Mouse (Mus musculus) cerebellum, adult 2 months (tissue): ENCODE results near the gene Vmn2r87. TPM values are rescaled to one million over a fixed set of nuclear protein-coding genes. Genes with fewer than 3 reads are reported as not detected.
A peak's percentile ranks its signal among the peaks of the same experiment; 100 is the strongest.
"Not testable (repeated sequence)": the region's sequence is repeated elsewhere in the genome, so short reads cannot be mapped to it uniquely, and the experiment has no call there.

Experiments used
- DNase-seq, 2 experiments: peaks; one replicate each; pipeline ENCODE4 v3.0.0; 2021
- H3K27ac ChIP-seq: fragments of 200-500 bp; 2 replicates; pipeline ENCODE4 v1.5.1; 2012; ENCODE audit warnings: low read length, control low read depth, inconsistent platforms; ENCODE audit not compliant: insufficient read depth
- H3K27me3 ChIP-seq: fragments of 200-500 bp; 2 replicates; pipeline ENCODE4 v1.6.1; 2012; ENCODE audit warnings: inconsistent platforms, mild to moderate bottlenecking, low read length, moderate library complexity; ENCODE audit not compliant: control insufficient read depth, insufficient read depth
- H3K4me1 ChIP-seq: fragments of 200-500 bp; 2 replicates; pipeline ENCODE4 v1.6.1; 2011; ENCODE audit warnings: low read length; ENCODE audit not compliant: control insufficient read depth, insufficient read depth
- H3K4me3 ChIP-seq: fragments of 200-500 bp; replicated peaks from 2 replicates; pipeline ENCODE3; 2011; ENCODE audit warnings: mild to moderate bottlenecking, low read depth, low read length, control low read depth; ENCODE audit not compliant: insufficient read depth
- CTCF ChIP-seq: fragments of 200-500 bp; IDR thresholded peaks from 2 replicates; pipeline ENCODE4 v1.5.1; 2011; ENCODE audit warnings: low read depth, mild to moderate bottlenecking, control low read depth, low read length, moderate library complexity, borderline replicate concordance; ENCODE audit not compliant: insufficient read depth
- POLR2A ChIP-seq: fragments of 200-500 bp; IDR thresholded peaks from 2 replicates; pipeline ENCODE4 v1.6.1; 2011; ENCODE audit warnings: low read length, control low read depth, borderline replicate concordance; ENCODE audit not compliant: insufficient read depth
- WGBS: fragments of 180-500 bp; shearing (Covaris S2); methylation state at CpG from one replicate; pipeline ENCODE4 v1.1.7; 2018; 5-methylcytosine and 5-hydroxymethylcytosine counted together
- polyA plus RNA-seq: library from polyadenylated mRNA; depleted of rRNA; stranded (reverse); fragments of >200 nt; gene quantifications from 2 replicates; pipeline ENCODE4 v1.2.3, GENCODE M21; 2012; rRNA removed

The Vmn2r87 gene
- 0.48 and 0.56 TPM in 2 replicates for polyA plus RNA-seq

GRCm38 (mm10) chr10:130497296-130497695 is at the start of gene Vmn2r87:
TSS of gene Vmn2r87 (minus strand) at chr10:130497396.
- Histone ChIP-seq H3K27me3 (no peaks in the 10 kb centered on the region), H3K4me3 (no peak within 1 kb of the TSS), H3K4me1 (no peaks in the 10 kb centered on the region), H3K27ac (no peak within 1 kb of the TSS)
- no peak for DNase-seq
- TF ChIP-seq CTCF (no peak), POLR2A (no peak)

DNA sequence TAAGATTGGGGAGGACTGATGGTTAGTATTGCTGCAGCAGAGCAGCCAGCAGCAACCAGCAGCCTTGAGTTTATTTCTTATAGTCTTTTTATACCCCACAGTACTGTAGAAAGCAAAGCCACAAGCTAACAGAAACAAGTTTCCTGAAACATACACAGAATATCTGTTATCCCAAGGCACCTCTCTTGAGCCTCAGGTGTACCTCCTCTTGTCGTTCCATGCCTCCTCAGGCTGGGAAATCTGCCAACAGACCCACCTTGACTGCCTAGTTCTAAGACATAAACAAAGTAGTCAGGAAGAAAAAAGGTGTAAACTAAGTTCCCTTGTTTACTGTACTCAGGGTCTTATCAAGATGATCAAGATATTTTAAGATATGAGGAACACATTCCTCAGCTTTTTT is 47.1 kb upstream of the Vmn2r87 start:
- H3K27ac ChIP-seq, H3K4me3 ChIP-seq, H3K27me3 ChIP-seq, DNase-seq, H3K4me1 ChIP-seq: not testable (repeated sequence)
- 50% methylated on average over 1 of the region's 1 CpGs for WGBS

DNA sequence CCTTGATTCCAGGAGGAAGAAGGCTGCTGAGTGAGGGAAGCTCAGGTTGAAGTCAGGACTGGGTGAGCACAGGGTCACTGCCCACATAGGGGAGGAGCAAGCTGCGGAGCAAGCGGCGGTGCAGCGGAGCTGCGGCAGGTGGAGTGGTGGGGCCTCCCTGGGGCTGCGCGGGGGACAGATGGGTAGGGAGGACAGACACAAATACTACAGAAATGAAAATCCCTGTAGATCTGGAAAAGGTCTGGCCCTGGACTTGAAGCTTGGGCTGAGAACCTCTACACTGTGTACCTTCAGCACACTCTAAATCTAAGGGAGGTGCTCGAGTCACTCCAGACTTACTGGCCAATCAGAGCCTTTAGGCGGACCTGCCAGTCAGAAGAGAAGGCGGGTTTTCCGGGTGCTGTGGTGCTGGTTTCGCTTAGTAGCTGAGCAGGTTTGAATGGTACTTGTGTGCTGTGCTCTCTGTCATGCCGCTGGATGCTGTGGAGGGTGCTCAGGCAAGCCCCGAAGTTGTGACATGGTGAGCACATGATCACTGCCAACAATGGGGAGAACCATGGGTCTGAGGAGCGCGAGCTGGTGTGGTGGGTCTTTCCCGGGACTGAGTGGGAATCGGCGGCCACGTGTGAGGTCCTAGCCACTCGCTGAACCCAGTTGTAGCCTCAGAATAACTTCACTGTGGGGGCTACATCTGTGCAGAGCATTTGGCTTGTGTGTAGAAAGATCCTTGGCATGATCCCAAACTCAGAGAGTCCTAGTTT is 44.9 kb upstream of the Vmn2r87 start:
- not testable (repeated sequence) for H3K27ac ChIP-seq, H3K4me1 ChIP-seq, H3K27me3 ChIP-seq
- peak; percentile 30; the same call in 1 of the 2 replicates for TF ChIP-seq POLR2A
- H3K4me3 ChIP-seq, result peak overlapping the region; percentile 100
- under 1% methylated on average over 21 of the region's 21 CpGs for WGBS
- DNase-seq, result peak; percentile 87 to 88

DNA sequence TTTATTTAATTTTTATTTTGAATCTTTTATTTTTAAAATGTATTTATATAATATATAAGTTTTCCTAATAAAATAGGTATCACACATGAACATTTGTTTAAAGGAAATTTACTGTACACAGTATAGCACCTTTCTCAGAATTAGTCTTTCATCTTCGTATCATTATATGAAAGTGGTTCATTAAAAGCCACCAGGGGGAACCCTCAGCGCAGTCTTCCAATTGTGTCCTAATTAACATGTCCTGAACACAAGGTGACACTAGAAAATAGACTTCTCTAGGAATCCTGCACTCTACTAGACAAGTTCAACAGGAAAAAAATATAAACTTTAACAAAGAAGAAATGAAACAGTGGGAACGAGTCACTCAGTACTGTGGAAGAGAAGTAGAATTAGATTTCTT is 38.9 kb upstream of the Vmn2r87 start:
- Histone ChIP-seq H3K4me1 (no peaks in the 10 kb centered on the region), H3K27me3 (no peaks in the 10 kb centered on the region), H3K4me3 (no peak overlapping the region), H3K27ac (no peak overlapping the region)
- TF ChIP-seq POLR2A (no peak), CTCF (no peak)
- peak in 1 of 2 experiments; percentile 12 for DNase-seq
- WGBS, result 70% methylated on average over 3 of the region's 3 CpGs

DNA sequence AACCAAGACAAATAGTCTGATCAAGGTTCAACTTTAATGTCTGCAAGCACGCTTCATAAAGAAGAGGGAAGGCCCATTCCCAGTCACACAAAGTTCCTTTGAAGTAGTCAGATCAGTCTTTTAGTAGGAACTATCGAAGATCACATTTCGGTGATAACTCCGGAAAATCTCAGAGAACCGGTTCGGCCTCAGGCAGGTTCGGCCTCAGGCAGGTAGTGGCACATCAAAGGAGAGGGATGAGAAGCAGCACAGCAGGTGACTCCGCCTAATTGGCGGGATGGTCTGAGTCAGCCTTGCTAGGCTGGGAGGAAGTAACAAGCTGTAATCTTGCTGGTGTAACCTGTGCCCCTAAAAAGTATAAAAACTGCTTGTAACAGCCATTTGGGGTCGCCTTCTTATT is 30.7 kb upstream of the Vmn2r87 start:
- WGBS, result 73% methylated on average over 10 of the region's 10 CpGs
- Histone ChIP-seq H3K27ac (no peak overlapping the region), H3K4me1 (no peaks in the 10 kb centered on the region), H3K27me3 (no peaks in the 10 kb centered on the region), H3K4me3 (no peak overlapping the region)
- no peak for TF ChIP-seq POLR2A
- TF ChIP-seq CTCF, result no peak
- no peak for DNase-seq

DNA sequence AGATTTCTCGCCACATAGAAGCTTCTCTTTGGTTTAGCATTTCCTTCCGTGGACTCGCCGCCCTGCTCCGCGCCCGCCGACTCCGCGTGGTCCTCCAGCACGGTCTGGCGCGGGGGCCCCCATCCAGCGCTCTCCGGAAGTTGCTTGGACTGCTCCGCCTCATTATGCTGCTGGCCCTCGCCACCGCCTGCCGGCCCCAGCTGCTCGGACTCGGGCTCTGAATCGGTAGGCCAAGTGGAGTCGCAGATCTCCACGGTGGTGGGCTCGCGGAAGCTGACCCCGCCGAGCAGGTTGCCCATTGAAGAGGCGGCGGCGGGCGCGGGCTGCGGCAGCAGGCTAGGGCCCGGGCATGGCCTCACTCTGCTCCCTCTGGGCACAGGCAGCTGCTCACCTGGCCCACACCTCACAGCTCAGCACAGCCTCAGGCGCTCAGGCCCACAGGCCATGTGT is 26.9 kb downstream of the Vmn2r87 start:
- H3K4me3 ChIP-seq, result peak overlapping the region; percentile 1
- H3K4me1 ChIP-seq, result no peaks in the 10 kb centered on the region
- WGBS, result 7% methylated on average over 35 of the region's 36 CpGs
- H3K27ac ChIP-seq, result no peak overlapping the region
- H3K27me3 ChIP-seq, result no peaks in the 10 kb centered on the region
- peak; percentile 2 to 14 for DNase-seq
- TF ChIP-seq POLR2A (no peak), CTCF (no peak)

DNA sequence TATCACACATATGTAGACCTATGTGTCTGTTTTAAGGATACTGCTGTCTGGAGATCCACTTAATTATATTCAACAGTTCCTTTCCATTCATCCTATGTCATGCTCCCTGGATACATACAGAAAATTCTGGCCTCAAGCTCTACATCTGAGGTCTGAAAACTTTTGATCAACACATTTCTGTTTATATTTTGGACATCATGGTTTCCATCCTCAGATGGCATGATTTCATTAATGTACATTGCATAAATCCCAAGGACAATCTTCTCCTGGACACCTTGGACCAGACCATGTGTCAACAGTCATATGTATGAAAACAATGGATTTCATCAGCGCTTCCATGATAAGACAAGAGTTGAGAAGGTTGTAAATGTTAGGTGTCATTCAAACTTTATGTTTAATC is 41.2 kb downstream of the Vmn2r87 start, which contains the start of gene Vmn2r86:
Gene Vmn2r86 (minus strand): TSS at position 101 of the 400 bp plus-strand sequence.
- H3K4me1 ChIP-seq, DNase-seq, H3K4me3 ChIP-seq, H3K27me3 ChIP-seq, H3K27ac ChIP-seq: not testable (repeated sequence)
- WGBS, result 92% methylated on average over 1 of the region's 1 CpGs

GRCm38 (mm10) chr10:130444776-130445175 is 52.4 kb downstream of the Vmn2r87 start:
- TF ChIP-seq CTCF (no peak), POLR2A (no peak)
- 93% methylated on average over 21 of the region's 21 CpGs for WGBS
- no peak overlapping the region for H3K4me3 ChIP-seq
- H3K4me1 ChIP-seq, result no peaks in the 10 kb centered on the region
- H3K27ac ChIP-seq, result no peak overlapping the region
- no peak for DNase-seq
- no peaks in the 10 kb centered on the region for H3K27me3 ChIP-seq

- H3K27me3 ChIP-seq, DNase-seq, H3K27ac ChIP-seq, H3K4me1 ChIP-seq, H3K4me3 ChIP-seq: not testable (repeated sequence)
- WGBS, result 79% methylated on average over 11 of the region's 11 CpGs
Observed at GRCm38 (mm10) chr10:130434185-130434898, 62.9 kb downstream of the Vmn2r87 start.

GRCm38 (mm10) chr10:130429603-130430002 is 67.6 kb downstream of the Vmn2r87 start, which contains the start of gene Vmn2r85:
TSS of gene Vmn2r85 (minus strand) at chr10:130429703.
- H3K4me3 ChIP-seq, H3K27ac ChIP-seq, DNase-seq, H3K4me1 ChIP-seq, H3K27me3 ChIP-seq: not testable (repeated sequence)

DNA sequence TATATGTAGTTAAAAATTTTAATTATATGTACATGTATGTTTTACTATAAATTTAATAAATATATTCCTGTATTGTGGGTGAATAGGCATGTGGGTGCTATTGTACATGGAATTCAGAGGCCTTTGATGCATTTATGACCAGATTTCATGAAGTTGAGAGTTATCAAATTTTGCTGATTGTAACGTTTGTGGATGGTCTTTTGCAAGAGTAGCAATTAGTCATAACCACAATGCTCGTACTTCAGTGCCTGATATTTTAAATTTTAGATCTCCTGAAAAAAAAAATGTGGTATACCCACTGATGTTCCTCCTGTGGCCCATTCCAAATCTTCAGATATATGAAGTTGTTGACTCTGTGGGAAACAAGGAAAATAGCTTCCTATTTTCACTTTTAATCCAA is 74.8 kb downstream of the Vmn2r87 start:
- not testable (repeated sequence) for H3K27ac ChIP-seq, DNase-seq, H3K4me3 ChIP-seq, H3K27me3 ChIP-seq, H3K4me1 ChIP-seq
- 77% methylated on average over 2 of the region's 2 CpGs for WGBS
